Mouse (Mus musculus): Measurements from ENCODE around the gene Phc3.

DNA sequence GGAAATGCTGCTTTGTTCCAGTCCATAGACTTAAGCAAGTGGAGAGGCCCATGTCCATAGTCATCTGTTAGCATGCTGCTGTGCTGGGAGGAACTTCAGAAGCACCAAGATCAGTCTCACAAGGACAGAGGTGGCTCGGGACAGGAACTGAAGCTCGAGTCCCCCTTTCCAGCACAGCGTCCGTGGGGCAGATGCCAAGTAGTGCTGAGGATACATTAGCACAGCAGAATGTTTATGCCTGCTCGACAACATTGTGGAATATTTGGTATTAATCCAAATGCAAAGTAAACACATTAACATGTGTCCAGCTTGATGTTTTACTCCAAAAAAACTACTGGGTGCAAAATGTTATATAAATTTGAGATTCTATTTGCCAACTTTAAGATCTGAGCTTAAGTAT is 72.5 kb downstream of the Phc3 start:
- no peak for TF ChIP-seq CTCF (IDR thresholded peaks at IDR 0.05; ENCODE audit: low read depth, low read length)
- TF ChIP-seq POLR2A (IDR thresholded peaks at IDR 0.05; ENCODE audit: borderline replicate concordance, low read depth, low read length): no peak
